Mouse (Mus musculus) midbrain, postnatal 0 days (tissue): ENCODE results near the gene Atp8b4. TPM values are rescaled to one million over a fixed set of nuclear protein-coding genes. Genes with fewer than 3 reads are reported as not detected.

Experiments used
- ATAC-seq: fragments of 200-750 bp; cut with Nextera tagmentation; 2 replicates; pipeline ENCODE4 v1.8.0; 2017; ENCODE audit warnings: moderate number of reproducible peaks, mild to moderate bottlenecking, moderate TSS enrichment, moderate library complexity; ENCODE audit not compliant: low FRiP score
- DNase-seq: peaks from one replicate; pipeline ENCODE4 v3.0.0-alpha.2; 2015; ENCODE audit warnings: low spot score
- H3K27ac ChIP-seq: fragments of 300-500 bp; sonication (generic); 2 replicates; pipeline ENCODE4 v1.5.1; 2014; ENCODE audit warnings: low read depth, mild to moderate bottlenecking, low read length, mixed read lengths
- H3K27me3 ChIP-seq: fragments of 300-500 bp; sonication (generic); 2 replicates; pipeline ENCODE4 v1.6.1; 2014; ENCODE audit warnings: low read length, control low read depth, mixed read lengths; ENCODE audit not compliant: insufficient read depth
- H3K36me3 ChIP-seq: fragments of 300-500 bp; sonication (generic); 2 replicates; pipeline ENCODE4 v1.6.1; 2014; ENCODE audit warnings: low read length, control low read depth, mixed read lengths; ENCODE audit not compliant: insufficient read depth
- H3K4me1 ChIP-seq: fragments of 300-500 bp; sonication (generic); 2 replicates; pipeline ENCODE4 v1.6.1; 2014; ENCODE audit warnings: mild to moderate bottlenecking, control low read depth, antibody characterized with exemption, low read length, mixed read lengths; ENCODE audit not compliant: insufficient read depth
- H3K4me2 ChIP-seq: fragments of 300-500 bp; sonication (generic); 2 replicates; pipeline ENCODE4 v1.6.1; 2014; ENCODE audit warnings: low read depth, mild to moderate bottlenecking, low read length, mixed read lengths; ENCODE audit not compliant: poor library complexity, severe bottlenecking
- H3K4me3 ChIP-seq: fragments of 300-500 bp; sonication (generic); 2 replicates; pipeline ENCODE4 v1.5.1; 2014; ENCODE audit warnings: low read depth, mild to moderate bottlenecking, low read length, moderate library complexity
- H3K9ac ChIP-seq: fragments of 300-500 bp; sonication (generic); replicated peaks from 2 replicates; pipeline ENCODE4 v1.6.1; 2014; ENCODE audit warnings: mild to moderate bottlenecking, low read length, moderate library complexity, mixed read lengths; ENCODE audit not compliant: poor library complexity, severe bottlenecking
- H3K9me3 ChIP-seq: fragments of 300-500 bp; sonication (generic); 2 replicates; pipeline ENCODE4 v1.6.1; 2016; ENCODE audit warnings: low read length, control low read depth
- CTCF ChIP-seq: IDR thresholded peaks from 2 replicates; pipeline ENCODE4 v1.5.1; 2016; ENCODE audit warnings: antibody characterized with exemption, mild to moderate bottlenecking
- WGBS: fragments of 180-500 bp; shearing (Covaris S2); extraction: QIAGEN DNeasy Blood & Tissue Kit; methylation state at CpG from one replicate; pipeline ENCODE4 v1.1.7; 2014; 5-methylcytosine and 5-hydroxymethylcytosine counted together
- polyA plus RNA-seq: library from polyadenylated mRNA; unstranded; fragments of >200 nt; fragmentation: Nextera tagmentation; extraction: Ambion mirVana; gene quantifications from 2 replicates; pipeline ENCODE4 v1.2.1, GENCODE M21; 2015
- total RNA-seq: library from RNA; depleted of rRNA; stranded (reverse); fragments of >200 nt; gene quantifications from 2 replicates; pipeline ENCODE4 v1.2.3, GENCODE M21; 2014

Gene Atp8b4
- total and polyA plus RNA-seq, 2 experiments from 2014 or later, result 0.22 TPM; not detected in 1

DNA sequence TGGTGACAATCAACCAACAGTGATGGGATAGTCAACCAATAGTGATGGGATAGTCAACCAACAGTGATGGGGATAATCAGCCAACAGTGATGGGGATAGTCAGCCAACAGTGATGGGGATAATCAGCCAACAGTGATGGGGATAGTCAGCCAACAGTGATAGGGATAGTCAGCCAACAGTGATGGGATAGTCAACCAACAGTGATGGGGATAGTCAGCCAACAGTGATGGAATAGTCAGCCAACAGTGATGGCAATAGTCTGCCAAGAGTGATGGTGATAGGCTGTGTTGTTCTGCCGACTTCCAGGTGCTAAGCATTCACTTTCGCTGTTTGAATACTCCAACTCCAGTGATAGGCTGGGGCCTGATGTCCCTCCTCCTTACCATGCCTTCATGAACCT, 79.6 kb downstream of the Atp8b4 start:
- no peak for ATAC-seq
- 92% methylated on average over 2 of the region's 2 CpGs for WGBS
- no peak for TF ChIP-seq CTCF
- no peak overlapping the region for H3K4me3 ChIP-seq
- no peak overlapping the region for H3K4me2 ChIP-seq
- no peaks in the 10 kb centered on the region for H3K36me3 ChIP-seq
- no peaks in the 10 kb centered on the region for H3K27me3 ChIP-seq
- H3K9ac ChIP-seq, result no peak overlapping the region
- DNase-seq, result no peak
- no peaks in the 10 kb centered on the region for H3K4me1 ChIP-seq
- H3K9me3 ChIP-seq, result no peaks in the 10 kb centered on the region
- H3K27ac ChIP-seq, result no peak overlapping the region

DNA sequence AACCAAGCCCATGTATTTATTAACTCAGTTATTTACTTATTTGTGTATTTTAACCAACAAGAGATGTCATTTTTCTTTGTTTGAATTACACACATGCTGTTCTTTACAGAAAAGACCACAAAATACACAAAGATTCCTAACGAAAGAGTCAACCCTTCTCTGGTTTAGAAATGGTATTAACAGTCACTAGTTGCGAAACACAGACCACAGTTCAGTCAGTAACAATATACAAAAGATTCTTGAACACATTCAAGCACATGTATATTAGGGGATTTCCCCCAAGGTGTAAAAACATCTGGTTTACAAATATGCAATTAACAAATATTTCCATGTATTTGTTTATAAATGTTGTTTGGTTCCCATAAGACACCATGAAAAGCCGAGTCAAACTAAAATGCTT, 81.6 kb downstream of the Atp8b4 start:
- no peaks in the 10 kb centered on the region for H3K9me3 ChIP-seq
- no peak overlapping the region for H3K4me3 ChIP-seq
- H3K27ac ChIP-seq, result no peak overlapping the region
- TF ChIP-seq CTCF, result no peak
- H3K27me3 ChIP-seq, result no peaks in the 10 kb centered on the region
- H3K9ac ChIP-seq, result no peak overlapping the region
- H3K4me1 ChIP-seq, result no peaks in the 10 kb centered on the region
- H3K4me2 ChIP-seq, result no peak overlapping the region
- no peak for ATAC-seq
- WGBS, result 96% methylated on average over 3 of the region's 3 CpGs
- no peak for DNase-seq
- H3K36me3 ChIP-seq, result no peaks in the 10 kb centered on the region

DNA sequence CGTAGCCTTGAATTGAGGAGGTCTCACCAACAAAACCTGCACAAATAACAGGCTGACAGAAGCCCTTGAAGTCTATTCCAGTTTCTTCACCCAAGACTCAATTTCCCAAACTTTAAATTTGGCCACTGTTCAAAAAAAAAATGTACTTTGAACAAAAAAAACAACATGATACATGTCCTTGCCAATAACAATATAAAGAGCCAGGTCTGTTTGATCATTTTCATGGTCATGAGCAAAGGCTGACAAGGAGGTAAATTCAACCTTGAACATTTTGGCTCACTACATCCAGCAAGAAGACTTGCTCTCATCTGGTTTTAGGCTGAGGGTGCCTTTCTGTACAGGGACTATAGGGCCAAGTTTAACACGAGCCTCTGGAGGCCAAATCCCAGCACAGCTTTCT, 83.7 kb downstream of the Atp8b4 start:
- Histone ChIP-seq H3K4me2 (no peak overlapping the region), H3K4me1 (no peaks in the 10 kb centered on the region), H3K27ac (no peak overlapping the region), H3K9ac (no peak overlapping the region), H3K4me3 (no peak overlapping the region), H3K27me3 (no peaks in the 10 kb centered on the region), H3K9me3 (no peaks in the 10 kb centered on the region), H3K36me3 (no peaks in the 10 kb centered on the region)
- ATAC-seq, result no peak
- no peak for TF ChIP-seq CTCF
- 75% methylated on average over 2 of the region's 2 CpGs for WGBS
- DNase-seq, result no peak

DNA sequence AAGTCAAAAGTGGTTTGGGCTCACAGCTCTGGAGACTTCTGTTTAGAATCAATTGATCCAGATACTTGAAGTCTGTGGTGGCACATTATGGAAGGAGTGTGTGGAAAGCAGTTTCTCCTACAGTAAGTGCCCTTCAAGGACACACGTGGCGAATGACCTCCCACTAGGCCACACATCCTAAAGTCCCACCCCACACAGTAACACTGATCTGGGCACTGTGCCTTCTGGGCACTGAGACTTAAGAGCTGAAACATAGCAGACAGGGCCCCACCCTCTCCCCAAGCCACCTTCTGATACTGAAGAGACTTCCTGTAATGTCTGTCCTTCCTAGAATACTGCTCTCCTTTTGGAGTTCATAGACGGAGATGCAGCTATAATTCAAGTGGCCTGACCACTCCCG, 84.5 kb downstream of the Atp8b4 start:
- H3K27ac ChIP-seq, result no peak overlapping the region
- 78% methylated on average over 4 of the region's 4 CpGs for WGBS
- H3K27me3 ChIP-seq, result no peaks in the 10 kb centered on the region
- H3K4me3 ChIP-seq, result no peak overlapping the region
- no peaks in the 10 kb centered on the region for H3K4me1 ChIP-seq
- H3K9me3 ChIP-seq, result no peaks in the 10 kb centered on the region
- H3K9ac ChIP-seq, result no peak overlapping the region
- no peak overlapping the region for H3K4me2 ChIP-seq
- H3K36me3 ChIP-seq, result no peaks in the 10 kb centered on the region
- DNase-seq (no peak), ATAC-seq (no peak)
- no peak for TF ChIP-seq CTCF

DNA sequence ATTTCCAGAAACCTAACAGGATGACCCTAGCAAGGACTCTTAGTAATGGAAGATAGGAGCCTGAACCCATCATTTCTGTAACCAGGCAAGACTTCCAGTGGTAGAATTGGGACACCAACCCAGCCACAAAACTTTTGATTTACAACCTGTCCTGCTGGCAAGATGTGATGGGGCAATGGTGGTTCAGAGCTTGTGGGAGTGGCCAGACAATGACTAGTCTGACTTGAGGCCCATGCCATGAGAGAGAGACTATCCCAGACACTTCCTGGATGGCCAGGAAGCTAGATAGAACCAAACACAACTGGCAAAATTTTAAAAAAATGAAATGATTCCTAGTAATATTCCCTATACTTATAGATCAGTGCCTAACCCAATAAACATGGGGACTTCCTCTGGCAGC, 87.7 kb downstream of the Atp8b4 start:
- ATAC-seq (no peak), DNase-seq (no peak)
- H3K36me3 ChIP-seq, result no peaks in the 10 kb centered on the region
- no peak for TF ChIP-seq CTCF
- H3K4me3 ChIP-seq, result no peak overlapping the region
- no peak overlapping the region for H3K27ac ChIP-seq
- H3K4me2 ChIP-seq, result no peak overlapping the region
- H3K9me3 ChIP-seq, result no peaks in the 10 kb centered on the region
- H3K27me3 ChIP-seq, result no peaks in the 10 kb centered on the region
- H3K9ac ChIP-seq, result no peak overlapping the region
- H3K4me1 ChIP-seq, result no peaks in the 10 kb centered on the region

DNA sequence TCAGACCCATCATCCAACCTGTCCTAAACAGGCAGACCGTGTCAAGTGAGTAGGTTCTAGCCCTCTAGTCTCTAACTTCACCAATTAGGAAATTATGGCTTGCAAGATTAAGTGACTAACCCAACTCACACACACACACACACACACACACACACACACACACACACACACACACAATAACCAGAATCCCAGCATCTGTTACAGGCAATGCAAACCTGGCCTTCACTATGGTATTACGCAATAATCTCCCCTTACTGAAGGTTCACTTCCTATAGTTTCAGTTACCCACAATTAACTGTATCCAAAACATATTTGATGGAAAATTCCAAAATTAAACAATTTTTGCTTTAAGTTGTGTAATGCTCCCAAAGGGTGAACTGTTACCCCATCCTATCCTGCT, 101.0 kb downstream of the Atp8b4 start:
- no peak overlapping the region for H3K4me3 ChIP-seq
- H3K9ac ChIP-seq, result no peak overlapping the region
- no peak overlapping the region for H3K27ac ChIP-seq
- 95% methylated on average over 2 of the region's 2 CpGs for WGBS
- DNase-seq (no peak), ATAC-seq (no peak)
- no peaks in the 10 kb centered on the region for H3K9me3 ChIP-seq
- no peaks in the 10 kb centered on the region for H3K27me3 ChIP-seq
- TF ChIP-seq CTCF, result no peak
- H3K4me2 ChIP-seq, result no peak overlapping the region
- no peaks in the 10 kb centered on the region for H3K4me1 ChIP-seq
- H3K36me3 ChIP-seq, result no peaks in the 10 kb centered on the region

DNA sequence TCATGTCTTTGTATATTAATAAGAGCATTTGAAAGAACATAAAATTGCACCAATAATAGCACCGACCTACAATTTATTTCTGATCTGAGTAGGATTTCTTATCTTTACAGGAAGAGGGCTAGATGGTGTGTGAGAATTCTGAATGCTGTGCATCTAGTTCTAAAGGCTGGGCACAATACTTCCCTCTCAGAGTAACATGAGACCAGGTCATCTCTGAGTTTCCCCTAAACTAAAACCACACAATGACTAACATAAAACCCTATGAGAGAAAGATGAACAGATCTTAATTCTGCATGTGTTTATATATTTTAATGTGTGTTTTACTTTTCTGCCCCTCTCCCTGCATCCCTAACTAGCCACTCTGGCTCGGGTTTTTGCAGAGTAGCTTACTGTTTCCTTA, 101.5 kb downstream of the Atp8b4 start:
- no peaks in the 10 kb centered on the region for H3K27me3 ChIP-seq
- H3K4me1 ChIP-seq, result no peaks in the 10 kb centered on the region

More for the DNA sequence above, 101.5 kb downstream of the Atp8b4 start:
- H3K36me3 ChIP-seq, result no peaks in the 10 kb centered on the region
- no peak overlapping the region for H3K4me3 ChIP-seq
- DNase-seq (no peak), ATAC-seq (no peak)
- H3K9ac ChIP-seq, result no peak overlapping the region
- no peaks in the 10 kb centered on the region for H3K9me3 ChIP-seq
- H3K27ac ChIP-seq, result no peak overlapping the region
- no peak for TF ChIP-seq CTCF
- WGBS, result 72% methylated on average over 2 of the region's 2 CpGs
- H3K4me2 ChIP-seq, result no peak overlapping the region
